Mouse (Mus musculus) heart, adult 2 months (tissue): ENCODE measurements around the gene Gm17359.

Experiments used
- CTCF ChIP-seq: fragments of 200-600 bp; IDR thresholded peaks from 2 replicates; pipeline ENCODE4 v1.8.1; 2022; ENCODE audit warnings: antibody characterized with exemption, mild to moderate bottlenecking, moderate library complexity
- POLR2A ChIP-seq: fragments of 200-500 bp; IDR thresholded peaks from 2 replicates; pipeline ENCODE4 v1.6.1; 2011; ENCODE audit warnings: mild to moderate bottlenecking, low read depth, low read length, control low read depth; ENCODE audit not compliant: insufficient read depth

- TF ChIP-seq CTCF (no peak), POLR2A (no peak)
Measured at GRCm38 (mm10) chr3:79416944-79417680, 80.7 kb downstream of the Gm17359 start.
